Comparison of ENCODE assay signal across 15 mouse cellular contexts in genomic region chr19:23948301-23949000, GRCm38 (mm10).
DNase-seq lines count a peak whose midpoint lies in the region; ATAC-seq lines count a peak whose summit lies in the region.
"Had no signal": no experiment of that assay in that cellular context is flagged by ENCODE, and none has a peak within 500 bp of the region (broad histone marks: within the 10 kb centered on the region; RNA-seq: fewer than 3 reads in every experiment).

No protein-coding gene starts in this region.

- WGBS in neural tube, embryonic 13.5 days = 39% methylated on average over 12 of the region's 12 CpGs
- 13% methylated on average over 12 of the region's 12 CpGs for WGBS in midbrain, embryonic 12.5 days

- H3K27ac ChIP-seq in neural tube, embryonic 13.5 days (replicated peaks) = no peak overlapping the region
- H3K27ac ChIP-seq in midbrain, embryonic 12.5 days (replicated peaks) = no peak overlapping the region
- H3K27ac ChIP-seq: heart, adult 2 months; limb, embryonic 12.5 days had no signal

- no peak overlapping the region for H3K9ac ChIP-seq in neural tube, embryonic 13.5 days
- H3K9ac ChIP-seq in midbrain, embryonic 12.5 days (replicated peaks) = no peak overlapping the region
- H3K9ac ChIP-seq: limb, embryonic 12.5 days had no signal

- peak; percentile 80 for DNase-seq in heart, adult 11 months
- no peak for DNase-seq in heart, adult 18-20 months
- DNase-seq in neural tube, embryonic 10.5 days (ENCODE audit: extremely low spot score, low spot score) = no peak
- no peak for DNase-seq in urinary bladder, adult 2 months (ENCODE audit: low spot score)
- no peak for DNase-seq in thymus, postnatal 36 days
- DNase-seq: heart, adult 2 months; layer of hippocampus, adult 9-11 months; lung, adult 2 months; spleen, adult 18-20 months; thymus, postnatal 14 days had no signal

- no peak overlapping the region for H3K4me2 ChIP-seq in neural tube, embryonic 13.5 days
- H3K4me2 ChIP-seq in midbrain, embryonic 12.5 days (replicated peaks) = no peak overlapping the region
- H3K4me2 ChIP-seq: limb, embryonic 12.5 days had no signal

- peaks cover 35% of the 10 kb centered on the region for H3K36me3 ChIP-seq in neural tube, embryonic 13.5 days
- peaks cover 7% of the 10 kb centered on the region; the same call in 1 of the 2 replicates for H3K36me3 ChIP-seq in midbrain, embryonic 12.5 days
- H3K36me3 ChIP-seq: limb, embryonic 12.5 days had no signal

- peaks cover 9% of the 10 kb centered on the region for H3K4me1 ChIP-seq in neural tube, embryonic 13.5 days (replicated peaks)
- H3K4me1 ChIP-seq in midbrain, embryonic 12.5 days = peaks cover 14% of the 10 kb centered on the region
- H3K4me1 ChIP-seq: limb, embryonic 12.5 days had no signal

- ATAC-seq in neural tube, embryonic 13.5 days (ENCODE audit: low read depth) = peak; percentile 50; the same call in 1 of the 2 replicates
- peak; percentile 52; the same call in 1 of the 2 replicates for ATAC-seq in midbrain, embryonic 12.5 days (ENCODE audit: low FRiP score, low read depth)

- peaks cover 3% of the 10 kb centered on the region; the same call in 1 of the 2 replicates for H3K9me3 ChIP-seq in neural tube, embryonic 13.5 days
- H3K9me3 ChIP-seq in midbrain, embryonic 12.5 days = no peaks in the 10 kb centered on the region
- H3K9me3 ChIP-seq: limb, embryonic 12.5 days had no signal

- no peaks in the 10 kb centered on the region for H3K27me3 ChIP-seq in neural tube, embryonic 13.5 days
- peaks cover 23% of the 10 kb centered on the region for H3K27me3 ChIP-seq in midbrain, embryonic 12.5 days
- H3K27me3 ChIP-seq: CH12.LX; limb, embryonic 12.5 days had no signal

- no peak overlapping the region for H3K4me3 ChIP-seq in neural tube, embryonic 13.5 days
- H3K4me3 ChIP-seq in midbrain, embryonic 12.5 days = no peak overlapping the region
- H3K4me3 ChIP-seq: erythroblast, embryonic 14.5 days; heart, adult 2 months; limb, embryonic 12.5 days had no signal
